Mouse (Mus musculus): ENCODE data around the gene Dand5.

Gene Dand5

GRCm38 (mm10) chr8:84783919-84784581 lies 38.6 kb downstream of the Dand5 start:
- no peak for DNase-seq (ENCODE audit: low read depth)

GRCm38 (mm10) chr8:84783198-84783918 lies 39.3 kb downstream of the Dand5 start:
- DNase-seq (ENCODE audit: low read depth): no peak

GRCm38 (mm10) chr8:84782680-84783079 lies 39.9 kb downstream of the Dand5 start:
- no peak for DNase-seq (ENCODE audit: low read depth)

GRCm38 (mm10) chr8:84781686-84782505 lies 40.7 kb downstream of the Dand5 start:
- DNase-seq (ENCODE audit: low read depth): no peak

- DNase-seq (ENCODE audit: low read depth): no peak
Measured at GRCm38 (mm10) chr8:84780949-84781680, 41.5 kb downstream of the Dand5 start.

- DNase-seq (ENCODE audit: low read depth): no peak
Measured at GRCm38 (mm10) chr8:84780225-84780555, 42.4 kb downstream of the Dand5 start.

GRCm38 (mm10) chr8:84779519-84780224 lies 43.0 kb downstream of the Dand5 start:
- no peak for DNase-seq (ENCODE audit: low read depth)

GRCm38 (mm10) chr8:84778638-84779380 lies 43.8 kb downstream of the Dand5 start:
- no peak for DNase-seq (ENCODE audit: low read depth)

- DNase-seq (ENCODE audit: low read depth): no peak
Measured at GRCm38 (mm10) chr8:84777899-84778637, 44.6 kb downstream of the Dand5 start.

- no peak for DNase-seq (ENCODE audit: low read depth)
Measured at GRCm38 (mm10) chr8:84776569-84776968, 46.1 kb downstream of the Dand5 start.

- no peak for DNase-seq (ENCODE audit: low read depth)
Measured at GRCm38 (mm10) chr8:84775621-84776113, 47.0 kb downstream of the Dand5 start.

GRCm38 (mm10) chr8:84775105-84775591 lies 47.5 kb downstream of the Dand5 start:
- no peak for DNase-seq (ENCODE audit: low read depth)

- DNase-seq (ENCODE audit: low read depth): no peak
Measured at GRCm38 (mm10) chr8:84774473-84774911, 48.1 kb downstream of the Dand5 start.

- DNase-seq (ENCODE audit: low read depth): no peak
Measured at GRCm38 (mm10) chr8:84773833-84774232, 48.8 kb downstream of the Dand5 start.

- no peak for DNase-seq (ENCODE audit: low read depth)
Measured at GRCm38 (mm10) chr8:84773304-84773703, 49.3 kb downstream of the Dand5 start.

GRCm38 (mm10) chr8:84772628-84773027 lies 50.0 kb downstream of the Dand5 start:
- DNase-seq (ENCODE audit: low read depth): no peak

GRCm38 (mm10) chr8:84771941-84772378 lies 50.7 kb downstream of the Dand5 start:
- DNase-seq (ENCODE audit: low read depth): no peak

- DNase-seq (ENCODE audit: low read depth): no peak
Measured at GRCm38 (mm10) chr8:84771000-84771687, 51.5 kb downstream of the Dand5 start.
